Mouse (Mus musculus): ENCODE measurements around the gene Msantd2.

The Msantd2 gene

DNA sequence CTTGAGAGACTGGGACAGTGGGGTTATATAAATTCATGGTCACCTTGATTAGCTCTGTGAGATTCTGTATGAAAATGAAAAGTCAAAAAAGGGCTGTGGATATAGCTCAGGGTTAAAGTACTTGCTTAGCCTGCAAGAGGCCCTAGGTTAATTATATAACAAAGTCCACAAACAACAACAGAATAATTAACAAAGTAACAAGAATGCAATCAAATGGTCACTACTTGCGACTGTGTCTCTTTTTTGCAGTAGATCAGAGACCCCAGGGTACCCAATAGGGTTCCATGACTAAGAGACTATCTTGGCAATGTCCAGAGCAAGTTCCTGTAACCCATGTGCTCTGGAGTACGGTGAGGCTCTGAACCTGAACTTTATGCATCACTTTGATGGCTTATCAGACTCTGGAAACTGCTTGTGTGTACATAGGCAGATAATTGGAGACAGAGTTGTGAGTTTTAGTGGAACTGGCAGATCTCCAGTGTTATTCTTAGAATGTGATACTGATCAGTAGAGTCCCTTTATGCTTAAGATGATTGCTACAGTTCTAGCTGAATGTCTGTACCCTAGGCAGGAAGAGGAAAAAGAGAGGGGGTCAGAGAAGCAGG is 80.2 kb downstream of the Msantd2 start:
- no peak for DNase-seq (ENCODE audit: low spot score in 2 of 2)

DNA sequence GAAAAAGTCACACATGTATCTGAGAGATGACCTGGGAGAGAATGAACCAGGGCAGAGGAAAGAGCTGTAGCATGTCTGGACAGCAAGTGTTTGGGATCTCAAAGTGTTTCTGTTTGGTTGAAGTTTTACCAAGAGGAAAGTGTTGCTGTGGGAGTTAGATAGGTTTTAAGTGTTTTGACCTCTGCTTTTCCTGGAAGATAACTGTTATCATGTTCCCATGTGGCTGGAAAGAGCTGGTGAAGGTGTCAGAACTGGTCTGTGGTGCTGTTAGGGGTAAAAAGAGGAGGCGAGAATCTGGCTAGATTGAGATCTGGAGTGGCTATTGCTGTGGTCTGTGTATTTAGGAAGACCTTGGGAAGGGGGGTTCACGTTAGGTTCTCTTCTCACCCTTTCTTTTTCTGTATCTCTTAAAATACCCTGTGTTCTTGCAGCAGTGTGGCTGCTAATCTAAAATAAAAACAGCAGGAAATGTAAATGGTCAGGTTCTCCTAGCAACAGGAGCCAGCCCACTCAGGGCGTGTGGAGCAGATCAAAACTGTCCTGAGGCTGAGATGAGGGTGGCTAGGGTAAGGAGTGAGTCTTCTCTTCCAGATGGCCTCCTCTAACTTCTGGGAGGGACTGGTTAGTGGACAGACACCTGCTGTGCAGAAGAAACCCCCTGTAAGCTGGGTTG is 83.2 kb downstream of the Msantd2 start:
- DNase-seq (ENCODE audit: low spot score in 2 of 2): no peak
